Mouse (Mus musculus) regulatory T cell (primary cell): ENCODE results near the gene Creb3l1.

Experiments used
- in situ Hi-C: fragments of 300-600 bp; cut with MboI, MseI; formaldehyde crosslinking; loops from one replicate; pipeline ENCODE4 v1.15.1; 2025; ENCODE audit warnings: high pct_unique_total_duplicates

The Creb3l1 gene

DNA sequence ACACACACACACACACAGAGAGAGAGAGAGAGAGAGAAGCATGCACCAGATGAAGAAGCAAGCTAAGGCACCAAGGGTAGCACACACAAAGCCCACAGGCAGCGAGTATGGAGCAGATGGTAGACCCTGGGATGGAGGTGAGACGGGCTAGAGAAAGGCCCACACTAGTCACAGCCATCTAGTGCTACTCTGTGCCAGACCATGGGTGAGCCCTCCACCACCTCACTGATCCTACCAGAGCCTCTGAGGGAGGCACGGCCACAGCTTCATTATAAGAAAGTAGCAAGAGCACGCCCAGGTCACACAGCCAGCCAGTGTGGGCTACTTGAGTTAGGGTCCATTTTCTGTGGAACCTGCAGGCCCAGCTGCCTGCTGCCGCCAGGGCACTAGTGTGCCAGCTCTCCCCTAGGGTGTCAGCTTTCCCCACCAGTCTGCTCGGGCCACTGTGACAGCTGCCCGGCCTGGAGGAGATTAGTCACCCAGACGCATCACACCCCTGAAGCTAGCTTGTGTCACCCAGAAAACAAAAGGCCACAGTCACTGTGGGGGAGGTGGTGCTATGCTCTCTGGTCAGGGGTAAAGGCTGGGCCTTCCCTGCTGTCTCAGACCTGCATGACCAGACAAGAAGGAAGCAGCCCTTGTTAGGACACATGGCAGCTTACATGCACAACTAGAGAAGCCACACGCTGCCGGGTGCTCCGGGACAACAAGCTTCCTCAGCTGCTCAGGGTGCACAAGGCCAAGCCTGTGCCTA is 76.7 kb downstream of the Creb3l1 start:
- in situ Hi-C loops: no loop called here

DNA sequence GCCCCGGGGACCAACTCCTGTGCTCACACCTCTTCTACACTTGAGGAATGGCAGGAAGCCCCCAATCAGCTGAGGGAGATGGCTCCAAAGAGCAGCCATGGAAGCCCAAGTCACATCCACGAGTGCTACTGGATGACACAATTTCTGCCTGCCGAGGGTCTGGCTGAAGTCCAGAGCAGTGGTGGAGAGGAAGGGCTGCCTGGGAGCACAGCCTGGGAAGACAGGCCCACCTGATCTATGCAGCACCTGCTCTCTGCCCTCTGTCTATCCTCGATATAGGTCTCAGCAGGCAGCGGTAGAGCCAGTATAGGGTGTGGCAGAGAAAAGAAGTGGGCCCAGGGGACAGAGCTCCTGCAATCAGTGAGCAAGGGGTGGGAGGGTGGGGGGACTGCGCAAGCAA is 77.5 kb downstream of the Creb3l1 start:
- in situ Hi-C loops: no loop called here

DNA sequence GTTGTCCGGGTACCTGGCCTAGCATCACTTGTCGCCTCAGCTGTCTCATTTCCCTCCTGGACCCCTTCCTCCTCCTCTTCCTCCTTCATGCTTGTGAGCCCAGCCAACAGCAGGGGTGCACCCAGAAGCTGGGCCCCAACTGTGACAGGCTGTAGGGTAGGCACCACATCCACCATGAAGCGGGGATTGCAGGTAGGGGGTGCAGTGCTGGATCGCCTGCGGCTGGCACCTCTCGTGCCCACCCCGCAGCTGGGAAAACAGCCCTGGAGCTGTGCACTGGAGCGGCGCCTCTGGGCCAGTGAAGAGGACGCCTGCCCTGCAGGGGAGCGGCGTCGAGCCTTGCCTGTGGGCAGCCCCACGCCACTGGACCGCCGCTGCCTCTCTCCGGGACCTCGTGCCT is 78.8 kb downstream of the Creb3l1 start, which contains the start of gene Gm9821:
Gene Gm9821 (plus strand): TSS at position 221 of the 400 bp plus-strand sequence.
- in situ Hi-C loops: no loop called here

DNA sequence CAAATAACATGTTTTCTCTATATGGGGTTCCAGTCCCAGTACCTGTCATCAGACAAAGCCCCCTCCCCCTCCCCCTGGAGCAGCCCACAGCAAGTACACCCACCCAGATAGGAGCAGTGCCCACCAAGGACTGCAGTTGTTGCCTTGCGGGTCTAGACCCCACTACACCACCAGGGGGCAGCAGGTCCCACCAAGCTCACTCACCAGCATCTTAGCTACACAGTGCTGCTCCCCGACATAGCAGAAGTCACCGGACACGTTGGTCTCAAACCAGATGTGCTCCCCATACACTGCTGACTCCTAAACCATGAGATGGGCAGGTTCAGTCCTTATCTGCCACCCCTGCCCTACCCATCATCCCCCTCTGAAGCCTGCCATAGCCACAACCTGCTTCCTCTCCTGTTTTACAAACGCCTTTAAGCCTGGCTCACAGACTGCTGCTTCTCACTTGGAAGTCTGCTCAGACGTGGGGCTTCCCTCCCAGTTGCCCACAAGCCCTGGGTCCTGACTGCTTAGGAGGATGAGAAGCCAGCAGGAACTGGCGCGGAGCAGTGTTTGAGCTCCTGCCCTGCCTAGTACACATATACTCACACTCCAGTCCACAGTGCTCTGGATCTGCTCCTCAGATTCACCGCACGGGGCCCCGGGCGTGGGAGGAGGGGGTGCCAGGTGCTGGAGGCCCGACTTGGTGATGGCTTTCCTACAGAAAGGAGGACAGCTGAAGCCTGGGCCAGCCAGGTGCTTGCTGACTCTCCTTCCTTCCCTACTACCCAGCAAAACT is 79.9 kb downstream of the Creb3l1 start:
- in situ Hi-C loops: no loop called here

DNA sequence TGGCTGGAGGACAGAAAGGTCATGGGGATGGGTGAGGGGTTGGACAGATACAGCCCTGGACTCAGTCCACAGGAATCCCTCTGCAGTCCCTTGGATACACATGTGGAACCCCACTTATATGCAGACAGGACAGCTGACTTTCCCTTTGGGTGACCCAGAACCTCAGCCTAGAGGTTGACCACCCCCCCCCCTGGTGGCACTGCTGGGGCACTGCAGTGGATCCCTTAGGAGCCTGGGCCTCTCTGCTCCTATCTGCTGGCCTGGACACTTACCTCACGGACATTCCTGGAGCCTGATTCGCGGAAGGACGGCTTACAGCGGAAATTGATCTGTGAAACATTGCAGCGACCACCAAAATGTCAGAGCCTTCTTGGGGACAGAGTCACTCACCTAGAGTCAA is 81.9 kb downstream of the Creb3l1 start:
- in situ Hi-C loops: no loop called here

DNA sequence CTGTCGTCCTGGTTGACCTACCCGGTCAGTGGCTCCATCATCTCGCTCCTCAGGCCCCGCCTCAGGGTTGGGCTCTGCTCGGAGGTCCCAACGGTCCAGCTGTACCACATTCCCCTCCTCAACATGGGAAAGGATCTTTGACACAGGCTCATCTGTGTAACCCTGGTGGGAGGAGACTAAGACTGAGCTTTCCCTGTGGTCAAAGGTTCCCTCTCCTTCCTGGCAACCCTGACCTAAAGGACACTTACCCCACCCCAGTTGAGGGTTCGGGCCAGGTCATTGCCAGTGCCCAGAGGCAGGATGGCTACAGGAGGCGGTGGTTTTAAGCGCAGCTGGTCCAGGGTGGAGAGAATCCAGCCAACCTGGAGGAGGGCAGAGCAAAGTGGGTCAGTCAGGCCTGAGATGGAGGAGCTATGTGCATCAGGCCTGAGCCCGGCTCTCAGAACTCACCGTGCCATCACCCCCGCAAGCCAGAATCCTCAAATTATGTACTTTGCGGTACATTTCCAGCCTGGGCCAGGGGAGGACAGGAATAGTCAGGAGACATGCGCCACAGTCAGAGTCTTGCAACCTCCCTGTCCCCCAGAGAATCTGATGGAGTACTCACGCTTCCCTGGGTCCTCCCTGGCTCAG is 84.9 kb downstream of the Creb3l1 start:
- in situ Hi-C loops: no loop called here

DNA sequence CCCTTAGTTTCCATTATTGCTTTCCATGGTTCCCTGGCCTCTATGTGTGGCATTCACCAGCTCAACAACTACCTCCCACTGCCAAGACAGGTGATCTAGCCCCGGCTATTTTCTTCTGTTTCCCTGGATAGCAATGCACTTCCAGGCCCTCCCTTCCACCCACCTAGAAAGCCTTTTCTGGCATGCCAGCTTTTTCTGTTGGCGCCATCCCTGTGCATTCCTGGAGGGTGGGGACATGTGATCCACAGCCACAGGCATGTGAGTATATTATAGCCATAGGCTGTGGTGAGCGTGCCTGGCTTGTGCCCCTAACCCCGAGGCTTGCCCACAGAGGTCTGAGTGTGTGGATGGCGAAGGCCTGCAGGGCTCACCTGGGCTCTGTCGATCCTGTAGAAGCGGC is 88.1 kb downstream of the Creb3l1 start:
- in situ Hi-C loops: no loop called here

DNA sequence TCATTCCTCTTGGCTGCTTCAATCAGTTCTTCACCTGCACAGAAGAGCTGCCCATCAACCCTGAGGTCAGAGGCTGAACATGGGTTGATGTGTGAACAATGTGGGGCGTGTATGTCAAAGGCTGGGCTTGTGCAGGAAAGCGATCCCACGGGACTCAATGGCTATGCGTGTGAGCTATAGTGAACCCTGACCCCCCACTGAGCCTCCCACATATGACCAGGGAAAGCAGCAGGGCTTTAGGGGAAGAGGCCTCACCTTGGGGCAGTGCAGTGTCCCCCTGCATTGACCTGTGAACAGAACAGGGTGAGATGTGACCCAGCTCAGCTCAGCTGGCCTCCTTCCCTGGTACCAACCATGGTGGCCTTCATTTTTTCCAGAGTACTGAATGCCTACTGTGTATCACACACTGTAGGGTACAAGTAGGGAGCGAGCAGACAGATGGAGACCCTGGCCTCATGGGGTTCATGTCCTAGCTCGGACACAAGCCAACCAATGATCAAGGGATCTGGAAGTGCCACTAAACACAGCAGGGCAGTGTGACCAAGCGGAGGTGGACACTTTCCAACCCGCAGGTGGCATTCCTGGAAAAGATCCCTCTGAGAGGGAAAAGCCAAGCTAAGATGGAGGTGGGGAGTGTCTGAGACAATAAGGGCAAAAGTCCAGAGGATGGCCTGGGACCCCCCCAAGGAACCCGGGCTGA is 89.3 kb downstream of the Creb3l1 start:
- in situ Hi-C loops: no loop called here

DNA sequence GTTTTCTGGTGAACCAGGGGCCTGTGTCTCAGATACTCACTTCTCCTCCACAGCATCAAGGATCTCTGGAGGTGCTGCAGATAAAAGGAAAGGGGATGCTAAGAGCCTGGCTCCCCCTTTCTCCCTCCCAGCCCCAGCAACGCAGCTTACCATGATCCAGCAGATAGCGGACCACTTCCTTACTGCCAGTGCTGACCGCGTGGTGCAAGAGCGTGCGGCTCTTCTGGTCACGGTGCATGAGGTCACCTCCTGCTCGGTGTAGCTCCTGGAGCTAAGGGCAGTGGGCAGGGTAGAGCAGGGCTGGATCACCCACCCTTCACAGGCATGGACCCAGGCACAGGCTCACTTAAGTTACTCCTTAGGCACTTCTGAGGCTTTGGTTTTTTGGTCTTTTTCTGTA is 90.3 kb downstream of the Creb3l1 start:
- in situ Hi-C loops: no loop called here

DNA sequence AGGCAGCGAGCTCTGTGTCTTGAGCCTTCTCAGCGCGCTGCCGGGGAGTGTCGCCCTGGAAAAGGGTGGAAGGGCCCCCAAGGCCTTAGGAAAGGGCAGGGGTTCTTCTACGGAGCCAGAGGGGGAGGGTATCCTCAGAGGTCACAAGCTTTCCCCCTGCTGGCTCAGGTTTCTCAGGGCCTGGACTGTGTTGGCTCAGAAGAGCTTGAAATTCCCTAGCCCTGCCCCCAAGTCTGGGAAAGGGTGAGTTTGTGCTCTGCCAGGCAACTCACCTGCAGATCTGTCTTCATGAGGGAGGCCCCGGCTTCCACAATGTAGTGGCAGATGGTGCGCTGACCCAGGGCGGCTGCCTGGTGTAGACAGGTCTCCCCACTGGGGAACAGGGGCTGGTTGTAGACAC is 90.8 kb downstream of the Creb3l1 start:
- in situ Hi-C loops: no loop called here

DNA sequence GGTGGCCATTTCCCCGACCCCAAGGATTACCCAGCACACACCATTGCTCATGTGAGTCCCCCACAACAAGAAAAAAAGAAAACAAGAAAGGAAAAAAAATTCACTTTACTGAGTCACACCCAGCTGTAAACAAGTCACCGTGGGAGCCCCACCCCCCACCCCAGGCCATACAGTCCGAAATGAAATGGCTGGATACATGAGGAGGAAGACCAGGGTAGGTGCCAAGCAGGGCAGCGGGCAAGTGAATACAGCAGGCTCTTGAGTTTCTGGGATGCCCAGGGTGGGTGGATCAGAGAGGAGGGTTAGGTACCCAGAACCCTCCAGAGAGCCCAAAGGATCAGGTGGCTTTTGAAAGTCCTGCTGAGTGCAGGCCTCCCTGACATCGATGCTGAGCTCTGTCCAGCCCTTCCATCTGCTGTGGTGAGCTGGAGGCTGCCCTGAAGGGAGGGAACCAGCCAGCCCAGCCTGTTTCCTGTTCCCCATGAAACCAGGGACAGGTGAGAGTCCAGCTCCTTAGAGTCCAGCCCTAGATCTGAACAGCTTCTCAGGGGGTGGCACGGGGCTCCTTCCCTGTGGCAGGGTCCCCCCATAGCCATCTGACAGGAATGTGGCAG is 91.5 kb downstream of the Creb3l1 start:
- in situ Hi-C loops: no loop called here
